Mouse (Mus musculus) kidney, embryonic 16.5 days (tissue): ENCODE results near the gene Tmem185b. TPM values are rescaled to one million over a fixed set of nuclear protein-coding genes. Genes with fewer than 3 reads are reported as not detected.

Experiments
- ATAC-seq: fragments of 200-750 bp; cut with Nextera tagmentation; 2 replicates; pipeline ENCODE4 v1.8.0; 2017; ENCODE audit warnings: moderate TSS enrichment; ENCODE audit not compliant: low FRiP score, low TSS enrichment
- H3K27ac ChIP-seq: fragments of 300-500 bp; sonication (generic); 2 replicates; pipeline ENCODE4 v1.5.1; 2014; ENCODE audit warnings: low read length
- H3K27me3 ChIP-seq: fragments of 300-500 bp; sonication (generic); 2 replicates; pipeline ENCODE4 v1.6.1; 2014; ENCODE audit warnings: low read length, control low read depth, mixed read lengths; ENCODE audit not compliant: insufficient read depth
- H3K36me3 ChIP-seq: fragments of 300-500 bp; sonication (generic); 2 replicates; pipeline ENCODE4 v1.6.1; 2014; ENCODE audit warnings: low read length, control low read depth, mixed read lengths; ENCODE audit not compliant: insufficient read depth
- H3K4me1 ChIP-seq: fragments of 300-500 bp; sonication (generic); 2 replicates; pipeline ENCODE4 v1.6.1; 2014; ENCODE audit warnings: low read length, control low read depth, mixed read lengths; ENCODE audit not compliant: insufficient read depth
- H3K4me2 ChIP-seq: fragments of 300-500 bp; sonication (generic); replicated peaks from 2 replicates; pipeline ENCODE4 v1.6.1; 2014; ENCODE audit warnings: low read depth, low read length
- H3K4me3 ChIP-seq: fragments of 300-500 bp; sonication (generic); 2 replicates; pipeline ENCODE4 v1.5.1; 2014; ENCODE audit warnings: mild to moderate bottlenecking, low read length
- H3K9ac ChIP-seq: fragments of 300-500 bp; sonication (generic); replicated peaks from 2 replicates; pipeline ENCODE4 v1.6.1; 2014; ENCODE audit warnings: low read length
- H3K9me3 ChIP-seq: fragments of 300-500 bp; sonication (generic); 2 replicates; pipeline ENCODE4 v1.6.1; 2016; ENCODE audit warnings: low read length, control low read depth
- WGBS: fragments of 180-500 bp; shearing (Covaris S2); extraction: QIAGEN DNeasy Blood & Tissue Kit; methylation state at CpG from one replicate; pipeline ENCODE4 v1.1.7; 2014; 5-methylcytosine and 5-hydroxymethylcytosine counted together
- polyA plus RNA-seq: library from polyadenylated mRNA; unstranded; fragments of >200 nt; fragmentation: Nextera tagmentation; extraction: Ambion mirVana; gene quantifications from 2 replicates; pipeline ENCODE4 v1.2.1, GENCODE M21; 2015

The Tmem185b gene
- polyA plus RNA-seq, 1 experiment from 2014 or later = 32.9 TPM

DNA sequence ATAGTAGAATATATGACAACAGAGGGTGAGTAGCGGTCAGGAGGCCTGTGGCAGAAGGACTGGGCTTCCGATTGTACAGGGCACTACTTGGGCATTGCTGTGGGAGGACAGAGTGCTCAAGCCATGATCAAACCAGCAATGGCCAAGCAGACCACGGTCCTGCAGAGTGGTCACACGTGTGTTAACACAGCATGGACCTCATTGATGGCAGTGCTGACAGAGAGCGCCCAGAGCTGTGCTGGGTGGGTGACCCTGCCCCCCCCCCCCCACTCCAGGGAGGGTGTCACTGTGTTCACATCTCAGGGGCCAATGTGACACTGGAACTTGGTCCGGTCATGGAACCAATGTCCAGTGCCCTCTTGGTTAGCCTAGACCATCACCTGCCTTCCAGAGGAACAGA is 6.2 kb downstream of the Tmem185b start:
- H3K4me3 ChIP-seq = no peak overlapping the region
- H3K27ac ChIP-seq = no peak overlapping the region
- H3K36me3 ChIP-seq = peaks cover 22% of the 10 kb centered on the region
- ATAC-seq = no peak; the same call in 1 of the 2 replicates
- H3K4me1 ChIP-seq = no peaks in the 10 kb centered on the region
- no peak overlapping the region for H3K4me2 ChIP-seq
- peaks cover 18% of the 10 kb centered on the region for H3K9me3 ChIP-seq
- 96% methylated on average over 6 of the region's 6 CpGs for WGBS
- H3K9ac ChIP-seq = no peak overlapping the region
- H3K27me3 ChIP-seq = no peaks in the 10 kb centered on the region

DNA sequence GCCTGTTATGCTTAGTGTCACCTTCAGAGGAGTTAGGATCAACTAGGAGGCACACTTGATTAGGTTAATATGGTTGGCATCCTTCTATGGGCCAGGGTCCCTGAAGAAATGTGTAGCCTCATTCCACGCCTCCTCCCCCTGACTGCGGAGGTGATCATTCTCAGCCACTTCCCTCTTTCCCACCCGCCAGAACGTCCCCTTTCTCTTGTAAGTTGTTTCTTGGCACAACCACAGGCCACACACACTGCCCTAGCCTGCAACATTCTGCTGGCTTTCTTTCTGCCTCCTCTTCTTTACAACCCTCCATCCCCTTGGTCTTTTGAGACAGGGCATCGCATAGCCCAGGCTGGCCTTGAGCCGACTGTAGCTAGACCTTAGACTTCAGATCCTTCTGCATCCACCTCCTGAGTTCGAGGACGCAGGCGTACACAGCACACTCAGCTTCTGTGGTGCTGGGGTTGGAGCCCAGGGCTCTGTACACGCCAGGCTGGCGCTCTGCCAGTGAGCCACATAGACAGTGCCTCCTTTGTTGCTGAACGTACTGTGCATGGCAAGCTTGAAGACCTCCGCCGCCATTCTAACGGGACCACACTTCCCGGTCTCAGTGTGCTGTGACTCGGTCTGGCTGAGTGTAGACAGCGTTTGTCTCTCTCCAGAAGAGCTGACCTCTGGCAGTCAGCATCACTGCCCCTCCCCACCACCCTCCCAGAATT is 7.3 kb downstream of the Tmem185b start:
- WGBS = 91% methylated on average over 18 of the region's 18 CpGs
- Histone ChIP-seq H3K9me3 (peaks cover 12% of the 10 kb centered on the region), H3K4me2 (no peak overlapping the region), H3K27me3 (no peaks in the 10 kb centered on the region), H3K9ac (no peak overlapping the region), H3K4me1 (no peaks in the 10 kb centered on the region), H3K27ac (no peak overlapping the region), H3K4me3 (no peak overlapping the region), H3K36me3 (peaks cover 14% of the 10 kb centered on the region)
- ATAC-seq = 0 out of 2 replicates have a peak, but pooled peaks have one; percentile 36

DNA sequence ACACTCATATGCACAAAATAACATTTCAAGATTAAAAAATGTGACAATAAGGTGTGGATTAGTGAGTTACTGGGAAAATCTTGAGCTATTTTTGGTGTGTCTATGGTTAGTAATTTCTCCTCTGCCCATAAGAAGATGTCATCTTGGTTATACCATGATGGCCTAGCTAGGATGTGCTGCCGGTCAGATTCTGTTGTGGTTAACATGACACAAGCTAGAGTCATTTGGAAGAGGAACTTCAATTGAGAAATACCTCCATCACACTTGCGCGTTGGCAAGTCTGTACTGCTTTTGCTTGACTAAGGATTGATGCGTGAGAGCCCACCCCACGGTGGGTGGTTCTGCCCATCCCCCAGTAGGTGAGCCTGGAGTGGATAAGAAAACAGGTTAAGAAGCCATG is 8.4 kb downstream of the Tmem185b start:
- WGBS = 97% methylated on average over 5 of the region's 5 CpGs

DNA sequence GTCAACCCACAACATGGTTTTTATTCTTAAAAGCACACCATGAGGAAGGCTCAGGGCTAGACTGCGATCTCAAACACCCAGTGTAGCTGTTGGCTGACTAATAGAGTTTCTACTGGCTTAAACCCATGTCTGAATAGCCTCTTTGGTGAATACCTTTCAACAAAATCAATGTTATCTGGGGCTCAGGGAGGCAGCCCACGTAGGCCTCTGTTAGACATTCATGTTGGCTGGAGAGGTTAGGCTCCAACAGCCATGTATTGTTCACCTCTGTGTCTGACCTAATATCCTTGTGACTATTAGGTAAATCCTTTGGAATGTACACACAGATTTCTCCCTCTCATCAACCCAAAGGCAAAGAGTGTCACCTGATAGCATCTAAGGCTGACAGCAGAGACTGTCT is 10.2 kb downstream of the Tmem185b start:
- Histone ChIP-seq H3K4me1 (no peaks in the 10 kb centered on the region), H3K9me3 (no peaks in the 10 kb centered on the region), H3K9ac (no peak overlapping the region), H3K4me2 (no peak overlapping the region), H3K36me3 (no peaks in the 10 kb centered on the region; the same call in 1 of the 2 replicates), H3K4me3 (no peak overlapping the region), H3K27ac (no peak overlapping the region), H3K27me3 (no peaks in the 10 kb centered on the region)
- no peak for ATAC-seq
- WGBS = 83% methylated on average over 2 of the region's 2 CpGs

More for the DNA sequence above, 8.4 kb downstream of the Tmem185b start:
- H3K27ac ChIP-seq = no peak overlapping the region
- no peak overlapping the region for H3K9ac ChIP-seq
- peaks cover 3% of the 10 kb centered on the region for H3K36me3 ChIP-seq
- H3K4me3 ChIP-seq = no peak overlapping the region
- no peak overlapping the region for H3K4me2 ChIP-seq
- H3K4me1 ChIP-seq = no peaks in the 10 kb centered on the region
- no peak for ATAC-seq
- no peaks in the 10 kb centered on the region for H3K27me3 ChIP-seq
- peaks cover 1% of the 10 kb centered on the region; the same call in 1 of the 2 replicates for H3K9me3 ChIP-seq

DNA sequence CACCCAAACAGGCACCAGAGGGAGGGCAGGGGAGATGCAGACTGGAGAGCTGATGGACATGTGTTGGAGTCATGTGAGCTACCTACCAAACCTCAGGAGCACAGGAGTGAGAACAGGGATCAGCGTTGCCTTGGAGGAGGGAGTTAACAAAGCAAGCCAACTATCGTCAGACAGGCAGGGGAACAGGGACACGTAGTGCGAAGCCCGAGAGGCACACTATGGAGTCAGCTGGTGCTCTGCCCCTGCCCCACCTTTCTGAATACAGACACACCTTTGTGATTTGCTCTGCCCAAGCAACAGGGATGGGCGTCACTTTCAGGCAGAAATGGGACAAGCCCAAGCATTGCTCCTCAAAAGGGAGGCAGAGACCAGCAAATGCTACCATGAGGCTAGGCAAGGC is 11.7 kb downstream of the Tmem185b start:
- H3K9ac ChIP-seq = no peak overlapping the region
- H3K4me1 ChIP-seq = peaks cover 4% of the 10 kb centered on the region; the same call in 1 of the 2 replicates
- no peak for ATAC-seq
- no peak overlapping the region for H3K27ac ChIP-seq
- H3K36me3 ChIP-seq = no peaks in the 10 kb centered on the region; the same call in 1 of the 2 replicates
- H3K4me2 ChIP-seq = no peak overlapping the region
- H3K9me3 ChIP-seq = no peaks in the 10 kb centered on the region
- WGBS = 90% methylated on average over 6 of the region's 6 CpGs
- H3K27me3 ChIP-seq = no peaks in the 10 kb centered on the region
- no peak overlapping the region for H3K4me3 ChIP-seq

DNA sequence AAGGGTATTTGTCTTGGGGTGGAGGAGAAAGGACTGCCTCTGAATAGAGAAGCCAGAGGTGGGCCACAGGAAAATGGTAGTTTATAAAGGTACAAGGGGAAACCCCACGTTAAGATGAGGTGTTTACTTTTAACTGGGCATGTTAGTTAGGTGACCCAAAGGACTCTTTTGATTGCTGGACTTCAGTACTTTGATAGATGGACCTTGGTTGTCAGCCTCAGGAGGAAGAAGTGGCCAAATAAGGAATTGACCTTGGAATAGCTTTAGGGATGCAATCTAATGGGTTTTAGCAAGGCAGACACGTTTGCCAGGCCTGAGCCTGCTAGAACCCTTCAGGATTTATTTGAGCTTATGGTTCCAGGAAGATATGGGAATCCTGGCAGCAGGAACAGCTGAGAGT is 13.3 kb downstream of the Tmem185b start:
- Histone ChIP-seq H3K9ac (no peak overlapping the region), H3K4me1 (peaks cover 4% of the 10 kb centered on the region; the same call in 1 of the 2 replicates), H3K27ac (no peak overlapping the region), H3K4me2 (no peak overlapping the region), H3K9me3 (no peaks in the 10 kb centered on the region), H3K27me3 (no peaks in the 10 kb centered on the region), H3K4me3 (no peak overlapping the region), H3K36me3 (no peaks in the 10 kb centered on the region; the same call in none of the 2 replicates)
- ATAC-seq = no peak
- 71% methylated on average over 2 of the region's 2 CpGs for WGBS

DNA sequence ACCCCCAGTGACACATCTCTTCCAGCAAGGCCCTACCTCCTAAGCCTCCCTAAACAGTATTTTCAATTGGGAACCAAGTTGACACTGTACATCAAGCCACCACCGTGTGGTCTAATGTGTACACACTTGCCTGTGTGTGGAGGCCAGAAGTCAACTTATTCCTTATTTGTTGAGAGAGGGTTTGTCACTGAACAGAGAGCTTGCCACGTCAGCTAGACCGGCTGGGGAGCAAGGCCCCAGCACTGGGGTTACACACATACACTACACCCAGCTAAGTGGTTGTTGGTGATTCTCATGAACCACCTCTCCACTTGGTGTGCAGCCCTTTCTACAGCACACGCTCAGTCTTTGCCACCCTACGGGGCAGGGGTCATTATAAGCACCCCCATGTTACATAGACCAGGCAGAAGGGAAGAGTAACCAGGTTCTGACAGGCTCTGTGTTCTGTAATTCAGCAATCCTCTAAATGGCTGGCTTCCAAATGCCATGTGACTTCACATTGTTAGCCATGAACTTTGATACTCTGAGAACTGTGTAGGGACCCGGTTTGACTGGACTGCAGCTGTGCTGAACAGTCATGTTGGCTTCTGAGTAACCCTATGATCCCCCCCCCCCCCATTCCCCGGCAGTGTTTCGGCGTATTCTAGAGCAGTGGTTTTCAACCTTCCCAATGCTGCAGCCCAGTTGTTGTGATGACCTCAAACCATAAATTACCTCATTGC is 15.0 kb downstream of the Tmem185b start:
- Histone ChIP-seq H3K9ac (no peak overlapping the region), H3K27me3 (no peaks in the 10 kb centered on the region), H3K9me3 (no peaks in the 10 kb centered on the region), H3K27ac (peak overlapping the region; percentile 32; the same call in 1 of the 2 replicates), H3K4me1 (peaks cover 4% of the 10 kb centered on the region; the same call in 1 of the 2 replicates), H3K4me2 (no peak overlapping the region), H3K4me3 (no peak overlapping the region), H3K36me3 (no peaks in the 10 kb centered on the region; the same call in 1 of the 2 replicates)
- ATAC-seq = peak; percentile 80
- WGBS = 61% methylated on average over 9 of the region's 9 CpGs

DNA sequence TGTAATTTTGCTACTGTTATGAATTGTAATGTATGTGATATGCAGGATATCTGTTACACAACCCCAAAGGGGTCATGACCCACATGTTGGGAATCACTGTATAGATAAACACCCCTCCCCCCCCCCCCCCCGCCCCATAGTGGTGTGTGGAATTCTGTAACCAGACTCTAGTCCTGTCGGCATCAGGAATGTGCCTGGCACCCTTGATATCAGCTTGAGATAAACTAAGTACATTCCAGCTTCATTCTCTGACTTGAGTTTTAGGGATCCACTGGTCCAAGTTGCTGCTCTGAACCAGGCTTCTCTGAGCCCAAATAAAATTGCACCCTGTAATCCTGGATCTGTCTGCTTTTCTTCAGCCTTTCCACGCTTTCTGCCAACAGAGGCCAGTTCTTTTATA is 15.6 kb downstream of the Tmem185b start:
- no peak overlapping the region for H3K27ac ChIP-seq
- WGBS = 41% methylated on average over 3 of the region's 3 CpGs

DNA sequence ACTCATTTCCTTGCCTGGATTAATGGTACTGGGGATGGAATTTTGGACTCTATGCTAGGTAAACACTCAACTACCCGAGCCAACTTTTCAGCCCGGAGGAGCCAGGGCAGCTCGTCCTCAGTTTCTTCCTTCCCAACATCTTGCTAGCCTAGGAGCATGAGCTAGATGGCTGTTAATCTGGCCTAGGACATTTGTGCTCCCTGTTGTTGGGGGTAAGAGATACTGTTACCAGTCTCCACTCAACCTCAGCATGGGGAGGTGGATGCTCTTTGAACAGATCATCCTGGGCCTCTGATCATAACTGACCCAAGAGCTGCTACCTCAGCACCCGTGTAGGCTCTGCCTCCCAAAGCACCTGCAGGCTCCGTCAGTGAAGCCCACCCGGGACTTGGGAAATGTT is 17.4 kb downstream of the Tmem185b start:
- Histone ChIP-seq H3K4me1 (peaks cover 4% of the 10 kb centered on the region; the same call in 1 of the 2 replicates), H3K9me3 (no peaks in the 10 kb centered on the region), H3K27ac (no peak overlapping the region), H3K36me3 (peaks cover 12% of the 10 kb centered on the region), H3K27me3 (no peaks in the 10 kb centered on the region), H3K9ac (no peak overlapping the region), H3K4me3 (no peak overlapping the region), H3K4me2 (no peak overlapping the region)
- no peak for ATAC-seq
- 91% methylated on average over 6 of the region's 6 CpGs for WGBS

More for the DNA sequence above, 15.6 kb downstream of the Tmem185b start:
- Histone ChIP-seq H3K4me2 (no peak overlapping the region), H3K9me3 (no peaks in the 10 kb centered on the region), H3K4me1 (peaks cover 4% of the 10 kb centered on the region; the same call in 1 of the 2 replicates), H3K27me3 (no peaks in the 10 kb centered on the region), H3K4me3 (no peak overlapping the region), H3K9ac (no peak overlapping the region), H3K36me3 (peaks cover under 1% of the 10 kb centered on the region; the same call in 1 of the 2 replicates)
- ATAC-seq = no peak
